1 mouse cellular context compared by ENCODE assay signal in the genomic region with DNA sequence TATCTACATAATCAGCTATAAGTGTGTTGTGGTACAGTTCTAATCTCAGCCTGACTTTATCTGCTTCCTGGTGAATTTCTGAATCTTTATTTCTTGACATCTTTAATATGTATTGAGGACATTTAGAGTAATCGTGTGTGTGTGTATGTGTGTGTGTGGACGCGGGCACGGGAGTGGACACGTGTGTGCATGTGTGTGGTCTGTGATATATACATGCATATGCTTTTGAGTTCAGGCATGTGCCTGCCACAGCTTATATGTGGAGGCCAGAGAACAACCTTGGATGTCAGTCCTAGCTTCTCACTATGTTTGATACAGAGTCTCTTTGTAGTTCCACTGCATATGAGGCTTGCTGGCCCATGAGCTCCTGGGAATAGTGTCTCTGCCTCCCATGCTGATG.
TF ChIP-seq lines count a peak whose summit lies in the region.

No protein-coding gene starts in this region.

TF ChIP-seq in CH12.LX, 34 proteins besides CTCF, POLR2A, EP300 and RAD21 (continued from another document):
- TF ChIP-seq E2F4 (IDR thresholded peaks at IDR 0.05; ENCODE audit: insufficient replicate concordance, low read depth, low read length) (no peak), MXI1 (IDR thresholded peaks at IDR 0.05; ENCODE audit: low read depth, low read length) (peak; percentile 84), ZC3H11A (IDR thresholded peaks at IDR 0.05; ENCODE audit: low read depth, low read length) (no peak), PAX5 (IDR thresholded peaks at IDR 0.05; ENCODE audit: low read length) (no peak), MAFK (IDR thresholded peaks at IDR 0.05; ENCODE audit: insufficient replicate concordance, low read length) (no peak), TBP (conservative IDR thresholded peaks at IDR 0.05; ENCODE audit: low read depth, low read length) (no peak), SMC3 (IDR thresholded peaks at IDR 0.05; ENCODE audit: low read depth, low read length) (no peak)
TF ChIP-seq in CH12.LX: peak in this region for 5.
